Mouse (Mus musculus): ENCODE results near the gene Chchd10.

DNA sequence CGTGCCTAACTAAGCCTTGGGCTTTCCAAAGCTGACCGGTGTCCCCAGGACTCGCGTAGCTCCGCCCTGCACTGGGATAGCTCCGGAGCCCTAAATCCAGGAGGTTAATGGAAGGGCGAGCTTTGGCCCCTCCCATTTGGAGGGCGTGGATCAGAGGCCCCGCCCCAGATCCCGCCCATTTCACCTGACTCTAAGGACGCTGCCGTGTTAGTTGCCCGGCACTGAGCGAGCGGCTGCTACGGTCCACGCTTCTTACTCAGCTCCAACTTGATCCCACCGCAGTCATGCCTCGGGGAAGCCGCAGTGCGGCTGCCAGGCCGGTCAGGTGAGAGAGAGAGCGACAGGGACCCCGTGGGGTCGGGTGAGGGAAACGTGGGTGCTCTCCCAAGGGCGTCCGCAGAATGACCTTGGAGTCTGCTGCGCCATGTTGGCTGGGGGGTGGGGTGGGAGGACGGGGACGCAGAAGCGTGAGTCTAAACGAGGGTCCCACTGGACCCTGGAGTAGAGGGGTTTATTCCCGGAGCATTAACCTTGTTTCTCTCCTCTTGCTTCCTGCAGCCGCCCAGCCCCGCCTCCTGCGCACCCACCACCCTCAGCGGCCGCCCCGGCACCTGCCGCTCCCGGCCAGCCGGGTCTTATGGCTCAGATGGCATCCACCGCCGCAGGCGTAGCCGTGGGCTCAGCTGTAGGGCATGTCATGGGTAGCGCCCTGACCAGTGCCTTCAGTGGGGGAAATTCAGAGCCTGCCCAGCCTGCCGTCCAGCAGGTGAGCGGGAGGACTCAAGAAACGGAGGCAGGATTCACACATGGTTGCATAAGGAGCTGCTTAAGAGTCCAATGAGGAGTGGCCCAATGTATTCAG, 3.0 kb downstream of the Chchd10 start, which contains the start of gene Mmp11:
- TF ChIP-seq POLR2AphosphoS2 (IDR thresholded peaks at IDR 0.05; ENCODE audit: insufficient read length, low read depth) (peak; percentile 82), MYOG (IDR thresholded peaks at IDR 0.05; ENCODE audit: control insufficient read depth in 1 of 3, insufficient read depth in 1 of 3, insufficient read length in 2 of 3, low read depth in 2 of 3) (peak in 2 of 3 experiments; percentile 49 to 72)

Data from myocyte (in vitro differentiated cells).